Mouse (Mus musculus) heart, embryonic 10.5 days (tissue): ENCODE measurements around the gene 4930467E23Rik. TPM values are rescaled to one million over a fixed set of nuclear protein-coding genes. Genes with fewer than 3 reads are reported as not detected.
"Not testable (repeated sequence)": the region's sequence is repeated elsewhere in the genome, so short reads cannot be mapped to it uniquely, and the experiment has no call there.

Experiments used
- DNase-seq: peaks from one replicate; pipeline ENCODE4 v3.0.0-alpha.2; 2017; ENCODE audit warnings: low spot score
- H3K27ac ChIP-seq: fragments of 300-500 bp; sonication (generic); 2 replicates; pipeline ENCODE4 v1.5.1; 2016; ENCODE audit warnings: mild to moderate bottlenecking
- H3K27me3 ChIP-seq: fragments of 300-500 bp; sonication (generic); 2 replicates; pipeline ENCODE4 v1.6.1; 2016; ENCODE audit warnings: mild to moderate bottlenecking; ENCODE audit not compliant: poor library complexity, insufficient read depth, severe bottlenecking
- H3K36me3 ChIP-seq: fragments of 300-500 bp; sonication (generic); 2 replicates; pipeline ENCODE4 v1.6.1; 2016; ENCODE audit warnings: mild to moderate bottlenecking, moderate library complexity
- H3K4me1 ChIP-seq: fragments of 300-500 bp; sonication (generic); 2 replicates; pipeline ENCODE4 v1.6.1; 2016; ENCODE audit warnings: mild to moderate bottlenecking
- H3K4me3 ChIP-seq: fragments of 300-500 bp; sonication (generic); 2 replicates; pipeline ENCODE4 v1.5.1; 2016; ENCODE audit warnings: mild to moderate bottlenecking, moderate library complexity
- H3K9me3 ChIP-seq: fragments of 300-500 bp; sonication (generic); 2 replicates; pipeline ENCODE4 v1.6.1; 2016; ENCODE audit warnings: mild to moderate bottlenecking, moderate library complexity
- WGBS: fragments of 180-500 bp; shearing (Covaris S2); methylation state at CpG from one replicate; pipeline ENCODE4 v1.1.7; 2016; 5-methylcytosine and 5-hydroxymethylcytosine counted together
- polyA plus RNA-seq: library from polyadenylated mRNA; unstranded; fragments of >200 nt; fragmentation: Nextera tagmentation; extraction: Ambion mirVana; gene quantifications from 2 replicates; pipeline ENCODE4 v1.2.1, GENCODE M21; 2016

4930467E23Rik gene
- polyA plus RNA-seq, 1 experiment from 2014 or later = not detected

DNA sequence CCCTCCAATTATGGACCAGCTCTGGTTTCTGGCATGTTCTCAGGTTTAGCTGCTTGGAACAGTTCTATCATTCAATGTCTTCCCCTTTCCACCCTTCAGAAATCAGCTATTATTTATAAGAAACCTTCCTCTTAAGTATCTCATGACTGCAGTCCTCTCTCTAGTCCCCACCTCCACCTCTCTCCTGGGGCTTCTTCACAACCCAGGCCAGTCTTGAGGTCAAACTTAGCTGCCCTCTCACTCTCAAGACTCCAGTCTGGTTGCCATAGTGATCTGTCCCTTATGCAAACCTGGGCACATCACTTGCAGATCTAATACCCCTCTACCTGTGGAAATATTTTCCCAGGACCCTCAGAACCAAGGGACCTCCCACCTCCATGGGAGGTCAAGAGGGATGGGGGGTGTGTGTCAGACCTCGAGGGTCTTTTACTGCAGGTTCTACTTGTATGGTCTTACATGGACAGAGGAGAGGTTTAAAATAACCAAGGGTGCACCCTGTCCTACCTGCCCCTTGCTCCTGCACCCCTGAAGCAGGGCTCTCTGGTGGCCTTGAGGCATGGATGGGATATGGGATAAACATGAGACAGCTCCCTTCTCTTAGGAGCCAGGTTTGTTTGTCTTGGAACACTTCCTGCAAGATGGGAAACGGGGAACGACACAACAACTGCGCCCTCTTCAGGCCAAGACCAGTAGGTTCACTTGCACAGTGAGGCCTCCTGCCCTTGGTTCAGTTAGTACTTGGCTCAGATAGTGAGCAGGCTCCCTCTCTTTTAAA, 24.7 kb upstream of the 4930467E23Rik start:
- DNase-seq, H3K27me3 ChIP-seq, H3K27ac ChIP-seq, H3K4me1 ChIP-seq, H3K36me3 ChIP-seq, H3K9me3 ChIP-seq, H3K4me3 ChIP-seq: not testable (repeated sequence)
- WGBS = 67% methylated on average over 1 of the region's 4 CpGs

DNA sequence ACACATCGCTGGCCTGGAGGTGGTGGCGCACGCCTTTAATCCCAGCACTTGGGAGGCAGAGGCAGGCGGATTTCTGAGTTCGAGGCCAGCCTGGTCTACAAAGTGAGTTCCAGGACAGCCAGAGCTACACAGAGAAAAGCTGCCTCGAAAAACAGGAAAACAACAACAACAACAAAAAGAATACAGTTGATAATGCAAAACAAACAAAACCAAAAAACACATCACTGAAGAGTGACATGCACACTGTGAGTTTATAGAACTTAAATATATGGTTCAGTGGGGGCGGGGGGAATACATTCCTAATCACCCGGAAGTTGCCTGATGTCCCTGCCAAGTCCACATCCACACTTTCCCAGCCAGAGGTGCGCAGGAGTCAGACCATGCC, 24.2 kb upstream of the 4930467E23Rik start:
- WGBS = 74% methylated on average over 9 of the region's 9 CpGs

DNA sequence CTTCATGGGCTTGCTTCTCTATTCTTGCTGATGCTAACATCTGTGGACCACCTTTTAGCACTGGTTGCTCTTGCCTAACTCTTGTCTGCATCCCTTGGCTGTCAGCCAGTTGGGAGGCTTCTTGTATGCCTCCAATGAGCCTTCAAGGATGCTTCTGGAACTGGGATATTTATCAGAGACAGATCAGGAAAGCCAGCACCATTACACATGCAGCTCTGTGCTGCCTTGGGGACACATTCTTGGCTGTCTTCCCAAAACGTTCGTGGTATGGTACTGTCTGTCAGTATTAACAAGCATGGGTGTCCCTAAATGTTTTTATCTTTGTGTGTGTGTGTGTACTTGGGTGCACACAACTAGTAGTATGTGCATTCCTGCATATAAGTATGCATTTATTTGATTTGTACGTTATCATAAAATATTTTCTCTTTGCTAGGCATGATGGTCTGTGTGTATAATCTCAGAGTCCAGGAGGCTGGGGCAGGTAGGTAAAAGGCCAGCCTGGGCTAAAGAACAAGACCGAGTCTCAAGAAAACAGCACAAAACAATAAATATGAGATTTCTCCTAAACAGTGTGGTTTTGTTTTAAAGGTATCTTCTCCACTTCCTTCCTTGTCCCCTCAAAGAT, 23.2 kb upstream of the 4930467E23Rik start:
- DNase-seq = peak; percentile 22
- H3K4me1 ChIP-seq, H3K27me3 ChIP-seq, H3K36me3 ChIP-seq, H3K27ac ChIP-seq, H3K4me3 ChIP-seq, H3K9me3 ChIP-seq: not testable (repeated sequence)
- WGBS = 77% methylated on average over 4 of the region's 4 CpGs

More for the DNA sequence above, 24.2 kb upstream of the 4930467E23Rik start:
- not testable (repeated sequence) for H3K36me3 ChIP-seq, H3K4me3 ChIP-seq, H3K27ac ChIP-seq, H3K4me1 ChIP-seq, H3K9me3 ChIP-seq, H3K27me3 ChIP-seq
- peak; percentile 58 for DNase-seq

DNA sequence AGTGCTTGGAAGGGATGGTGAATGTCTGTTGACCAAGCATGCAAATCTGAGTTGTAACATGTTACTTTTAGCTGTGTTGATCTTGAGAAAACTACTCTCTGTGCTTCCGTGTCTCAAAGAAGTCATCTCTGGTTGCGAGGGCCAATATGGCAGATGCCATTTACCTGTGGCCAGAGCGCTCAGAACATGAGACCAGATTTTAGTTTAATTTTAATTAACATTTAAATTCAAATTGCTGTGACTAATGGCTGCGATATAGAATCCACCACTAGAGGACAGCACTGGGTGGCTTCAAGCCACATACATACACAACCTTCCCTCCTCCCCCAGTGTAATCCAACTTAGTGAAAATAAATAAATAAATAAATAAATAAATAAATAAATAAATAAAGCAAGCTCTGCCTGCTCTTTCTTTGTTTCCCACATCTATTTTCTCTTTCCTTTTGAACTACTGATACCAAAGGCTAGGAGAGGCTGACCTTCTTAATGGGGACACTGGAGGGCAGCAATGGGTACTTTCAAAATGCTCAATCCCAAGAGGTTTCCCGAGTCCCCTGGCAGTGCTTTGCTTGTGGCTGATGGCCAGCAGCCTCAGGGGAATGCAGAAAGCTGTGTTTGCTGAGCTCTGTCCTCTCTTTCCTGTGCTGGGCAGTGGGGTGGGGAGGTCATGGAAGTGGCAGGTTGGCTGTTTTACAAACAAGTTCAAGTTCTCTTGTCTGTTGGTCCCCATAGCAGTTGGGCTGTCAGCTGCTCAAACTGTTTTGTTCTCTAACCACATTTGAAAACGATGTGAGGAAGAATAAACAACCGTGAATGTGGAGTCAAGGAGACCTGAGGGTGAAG, 22.2 kb upstream of the 4930467E23Rik start:
- H3K36me3 ChIP-seq, H3K4me3 ChIP-seq, H3K9me3 ChIP-seq, H3K27ac ChIP-seq, H3K27me3 ChIP-seq, H3K4me1 ChIP-seq: not testable (repeated sequence)
- peak; percentile 89 for DNase-seq
- WGBS = 68% methylated on average over 7 of the region's 7 CpGs

DNA sequence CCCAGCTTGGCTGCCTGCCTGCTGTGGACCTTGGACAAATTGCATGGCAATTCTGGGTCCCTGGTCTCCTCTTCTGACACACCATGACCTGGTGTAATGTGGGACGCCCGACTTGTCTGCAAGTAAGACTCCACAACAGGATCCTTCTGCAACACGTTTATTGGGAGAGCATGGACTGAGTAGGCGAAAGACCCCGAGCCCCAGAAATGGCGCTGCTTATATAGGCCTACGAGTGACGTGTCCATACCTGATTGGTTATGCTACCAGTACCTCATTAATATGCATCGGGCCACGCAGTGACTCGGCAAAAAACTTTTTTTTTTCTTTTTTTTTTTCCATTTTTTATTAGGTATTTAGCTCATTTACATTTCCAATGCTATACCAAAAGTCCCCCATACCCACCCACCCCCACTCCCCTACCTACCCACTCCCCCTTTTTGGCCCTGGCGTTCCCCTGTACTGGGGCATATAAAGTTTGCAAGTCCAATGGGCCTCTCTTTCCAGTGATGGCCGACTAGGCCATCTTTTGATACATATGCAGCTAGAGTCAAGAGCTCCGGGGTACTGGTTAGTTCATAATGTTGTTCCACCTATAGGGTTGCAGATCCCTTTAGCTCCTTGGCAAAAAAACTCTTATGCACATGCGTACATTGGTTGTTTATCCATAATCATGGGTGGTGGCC, 21.5 kb upstream of the 4930467E23Rik start:
- H3K36me3 ChIP-seq, H3K4me3 ChIP-seq, H3K27ac ChIP-seq, H3K4me1 ChIP-seq, DNase-seq, H3K9me3 ChIP-seq, H3K27me3 ChIP-seq: not testable (repeated sequence)
- 79% methylated on average over 13 of the region's 15 CpGs for WGBS

DNA sequence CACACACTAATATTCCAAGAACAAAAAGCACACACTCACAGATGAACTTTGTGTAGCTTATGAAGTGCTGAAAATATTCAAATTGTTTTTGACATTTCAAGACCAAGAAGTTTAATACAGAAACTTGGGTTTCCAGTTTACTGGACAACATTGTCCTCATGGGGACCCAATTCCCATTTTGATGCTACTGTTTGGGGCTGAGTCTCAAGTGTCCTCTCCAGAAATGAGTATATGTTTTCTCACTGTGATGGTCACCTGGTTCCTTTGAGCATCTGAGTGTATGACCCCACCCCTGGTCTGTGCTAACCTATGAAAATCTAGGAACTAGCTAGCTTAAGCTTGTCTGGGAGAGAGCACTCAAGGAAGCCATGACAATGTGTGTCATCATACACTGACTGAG, 20.4 kb upstream of the 4930467E23Rik start:
- H3K4me1 ChIP-seq, H3K9me3 ChIP-seq, DNase-seq, H3K4me3 ChIP-seq, H3K27ac ChIP-seq, H3K36me3 ChIP-seq, H3K27me3 ChIP-seq: not testable (repeated sequence)

DNA sequence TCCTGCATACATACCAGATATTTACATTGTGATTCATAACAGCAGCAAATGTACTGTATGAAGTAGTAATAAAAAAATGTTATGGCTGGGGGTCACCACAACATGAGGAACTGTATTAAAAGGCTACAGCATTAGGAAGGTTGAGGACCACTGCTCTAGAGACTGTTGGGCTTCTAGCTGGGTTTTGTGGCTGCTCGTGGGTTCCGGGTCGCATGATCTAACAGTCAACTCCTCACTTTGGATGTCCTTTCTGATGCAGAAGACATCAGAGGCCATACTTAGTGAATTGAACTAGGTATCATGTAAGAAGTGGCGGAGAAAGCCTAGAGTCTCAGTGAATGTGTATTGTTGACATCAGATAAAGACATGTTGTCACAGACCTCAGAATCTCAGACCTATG, 19.9 kb upstream of the 4930467E23Rik start:
- H3K4me3 ChIP-seq, H3K27me3 ChIP-seq, H3K27ac ChIP-seq, H3K9me3 ChIP-seq, H3K4me1 ChIP-seq, H3K36me3 ChIP-seq: not testable (repeated sequence)
- DNase-seq = peak; percentile 72
- WGBS = 85% methylated on average over 4 of the region's 4 CpGs

DNA sequence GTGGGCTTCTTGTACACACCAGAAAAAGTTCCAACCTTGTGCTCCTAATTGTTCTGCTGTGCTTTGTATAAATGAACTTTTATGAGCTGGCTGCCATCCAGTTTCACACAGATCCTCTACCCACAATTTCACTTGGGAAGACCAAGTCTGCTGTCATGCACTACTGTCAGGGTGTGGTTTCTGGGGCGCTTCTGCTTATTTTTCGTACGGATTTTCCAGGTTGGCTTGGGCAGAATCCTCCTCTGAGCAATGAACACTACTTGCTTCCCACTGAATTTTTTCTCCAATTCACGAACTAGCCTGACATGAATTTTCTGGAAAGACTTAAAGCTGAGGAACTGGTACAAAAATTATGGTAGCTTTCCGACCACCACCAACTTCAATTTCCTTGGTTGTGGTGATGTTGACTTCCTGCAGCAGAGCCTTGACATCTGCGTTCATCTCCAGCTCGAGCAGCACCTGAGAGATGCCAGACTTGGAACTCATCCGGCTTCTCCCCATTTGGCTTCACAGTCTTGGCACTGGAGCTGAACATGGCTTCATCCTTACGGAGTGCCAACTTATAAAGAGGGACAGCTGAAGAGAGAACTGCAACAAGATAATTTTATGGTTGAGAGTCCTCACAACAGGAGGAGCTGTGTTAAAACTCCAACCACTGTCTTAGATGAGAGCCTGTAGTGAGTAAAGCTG, 18.1 kb upstream of the 4930467E23Rik start:
- WGBS = 78% methylated on average over 9 of the region's 9 CpGs
- not testable (repeated sequence) for H3K27me3 ChIP-seq, H3K4me3 ChIP-seq, H3K27ac ChIP-seq, H3K4me1 ChIP-seq, DNase-seq, H3K36me3 ChIP-seq, H3K9me3 ChIP-seq

DNA sequence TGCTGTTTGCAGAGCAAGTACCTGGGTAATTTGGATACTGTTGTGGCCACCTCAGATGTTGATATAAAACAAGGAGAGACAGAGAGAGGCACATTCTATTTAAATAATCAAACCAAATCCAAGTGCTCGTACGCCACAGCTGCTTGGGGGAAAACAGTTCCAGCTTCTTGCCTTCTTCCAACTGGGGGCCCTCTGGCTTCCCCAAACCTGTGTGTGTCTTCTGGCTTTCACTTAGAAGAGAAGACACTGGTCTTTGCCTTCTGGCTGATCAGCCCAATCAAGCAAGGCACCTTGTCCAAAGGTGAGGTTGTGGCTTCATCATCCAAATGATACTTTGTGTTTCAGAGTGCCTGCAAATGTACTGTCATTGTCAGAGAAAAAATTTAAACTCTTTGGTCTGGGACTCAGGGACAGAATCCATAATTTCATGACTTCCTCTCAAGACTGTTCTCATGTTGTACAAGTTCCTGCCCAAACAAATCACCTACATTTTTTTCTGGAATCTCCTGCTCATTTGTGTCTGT, 17.1 kb upstream of the 4930467E23Rik start:
- 81% methylated on average over 2 of the region's 2 CpGs for WGBS
- H3K4me3 ChIP-seq, H3K36me3 ChIP-seq, H3K27ac ChIP-seq, DNase-seq, H3K4me1 ChIP-seq, H3K27me3 ChIP-seq, H3K9me3 ChIP-seq: not testable (repeated sequence)

DNA sequence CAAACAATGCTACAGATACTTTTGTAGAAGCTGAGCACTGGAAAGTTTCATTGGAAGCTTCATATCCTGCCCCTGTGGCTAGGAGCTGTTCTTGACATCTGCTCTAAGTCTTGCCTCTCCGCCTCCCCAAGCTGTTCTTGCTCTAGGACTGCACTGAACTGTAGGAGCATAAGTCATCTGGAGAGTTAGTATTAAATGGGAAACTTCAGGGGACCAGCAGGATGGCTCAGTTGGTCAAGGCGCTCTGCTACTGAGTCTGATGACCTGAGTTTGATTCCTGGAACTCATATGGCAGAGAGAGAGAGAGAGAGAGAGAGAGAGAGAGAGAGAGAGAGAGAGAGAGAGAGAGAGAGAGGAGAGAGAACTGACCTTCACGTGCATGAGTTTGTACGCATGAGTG, 16.6 kb upstream of the 4930467E23Rik start:
- H3K4me1 ChIP-seq, H3K27me3 ChIP-seq, H3K4me3 ChIP-seq, DNase-seq, H3K27ac ChIP-seq, H3K9me3 ChIP-seq, H3K36me3 ChIP-seq: not testable (repeated sequence)
- WGBS = 73% methylated on average over 4 of the region's 4 CpGs

DNA sequence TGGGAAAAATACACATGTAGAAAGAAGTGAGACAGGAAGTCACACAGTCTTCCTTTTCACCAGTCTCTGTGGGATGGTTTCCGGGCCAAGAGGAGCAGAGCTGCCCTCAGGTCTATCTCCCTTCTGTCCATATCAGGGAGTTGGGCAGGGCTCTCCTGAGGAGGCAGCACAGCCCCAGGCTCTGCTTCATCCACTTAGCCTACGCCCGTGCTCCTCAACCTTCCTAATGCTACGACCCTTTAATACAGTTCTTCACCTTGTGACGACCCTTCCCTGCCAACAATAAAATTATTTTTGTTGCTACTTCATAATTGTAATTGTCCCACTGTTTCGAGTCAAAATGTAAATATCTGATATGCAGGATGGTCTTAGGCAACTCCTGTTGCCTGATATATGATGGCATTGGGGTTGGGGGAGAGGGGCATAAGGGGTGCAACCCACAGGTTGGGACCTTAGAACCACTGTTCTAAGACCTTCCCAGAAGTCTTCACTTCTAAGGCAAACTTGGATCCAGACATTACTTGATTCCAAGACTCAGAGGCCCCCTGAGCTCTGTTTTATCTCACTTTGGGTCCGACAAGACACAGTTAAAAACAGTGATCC, 16.0 kb upstream of the 4930467E23Rik start:
- WGBS = 73% methylated on average over 7 of the region's 7 CpGs
- H3K27ac ChIP-seq, H3K9me3 ChIP-seq, H3K27me3 ChIP-seq, DNase-seq, H3K4me3 ChIP-seq, H3K36me3 ChIP-seq, H3K4me1 ChIP-seq: not testable (repeated sequence)

DNA sequence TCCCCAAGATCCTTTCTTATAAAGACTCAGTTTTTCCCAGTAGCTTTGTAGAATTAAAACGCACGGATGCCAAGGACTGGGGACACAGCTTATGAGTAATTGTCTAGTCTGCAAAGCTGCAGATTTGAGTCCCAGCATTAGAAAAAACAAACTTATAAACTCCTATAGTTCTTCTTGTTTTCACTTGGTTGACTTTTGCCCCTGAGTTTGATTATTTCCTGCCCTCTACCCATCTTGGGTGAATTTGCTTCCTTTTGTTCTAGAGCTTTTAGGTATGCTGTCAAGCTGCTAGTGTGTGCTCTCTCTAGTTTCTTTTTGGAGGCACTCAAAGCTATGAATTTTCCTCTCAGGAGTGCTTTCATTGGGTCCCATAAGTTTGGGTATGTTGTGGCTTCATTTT, 14.9 kb upstream of the 4930467E23Rik start:
- not testable (repeated sequence) for DNase-seq, H3K27me3 ChIP-seq, H3K4me3 ChIP-seq, H3K4me1 ChIP-seq, H3K9me3 ChIP-seq, H3K36me3 ChIP-seq, H3K27ac ChIP-seq
- 82% methylated on average over 2 of the region's 2 CpGs for WGBS
